Mouse (Mus musculus) testis, postnatal 10 days (tissue): ENCODE measurements at regions not wholly inside any gene's neighbourhood (a gene's known extent, or its start where the extent isn't known, plus 50 kb on each side); places are given as distances from the start of the nearest gene placed in this dataset.

Experiments
- DNase-seq: peaks from one replicate; pipeline ENCODE4 v3.0.0; 2021; ENCODE audit warnings: low spot score

- DNase-seq = peak; percentile 86
These were observed 61.0 kb downstream of the Ccng2 start for GRCm38 (mm10) chr5:93328059-93328458.

GRCm38 (mm10) chr5:93330851-93331250 is 63.8 kb downstream of the Ccng2 start:
- no peak for DNase-seq

GRCm38 (mm10) chr5:93353101-93353500 is 86.0 kb downstream of the Ccng2 start:
- no peak for DNase-seq
